Mouse (Mus musculus): ENCODE data around the gene Adarb2. TPM values are rescaled to one million over a fixed set of nuclear protein-coding genes. Genes with fewer than 3 reads are reported as not detected.

Gene Adarb2
- polyA plus RNA-seq, 1 experiment from 2014 or later, result 25.7 TPM

GRCm38 (mm10) chr13:8610956-8611355, 408.3 kb downstream of the Adarb2 start:
- no peaks in the 10 kb centered on the region; the same call in 1 of the 2 replicates for H3K4me1 ChIP-seq (replicated peaks)
- H3K27ac ChIP-seq (replicated peaks), result no peak overlapping the region
- no peaks in the 10 kb centered on the region for H3K36me3 ChIP-seq
- H3K27me3 ChIP-seq, result no peaks in the 10 kb centered on the region
- no peaks in the 10 kb centered on the region for H3K9me3 ChIP-seq
- H3K4me2 ChIP-seq, result no peak overlapping the region
- no peak for ATAC-seq (ENCODE audit: low FRiP score, low read depth)
- no peak overlapping the region for H3K4me3 ChIP-seq
- 45% methylated on average over 8 of the region's 8 CpGs for WGBS
- H3K9ac ChIP-seq, result no peak overlapping the region

GRCm38 (mm10) chr13:8612618-8613391, 410.1 kb downstream of the Adarb2 start:
- no peak overlapping the region for H3K4me2 ChIP-seq
- no peaks in the 10 kb centered on the region for H3K36me3 ChIP-seq
- no peaks in the 10 kb centered on the region; the same call in 1 of the 2 replicates for H3K4me1 ChIP-seq (replicated peaks)
- no peak overlapping the region for H3K9ac ChIP-seq
- H3K27ac ChIP-seq (replicated peaks), result no peak overlapping the region
- H3K27me3 ChIP-seq, result no peaks in the 10 kb centered on the region
- no peaks in the 10 kb centered on the region for H3K9me3 ChIP-seq
- peak; percentile 29; the same call in 1 of the 2 replicates for ATAC-seq (ENCODE audit: low FRiP score, low read depth)
- no peak overlapping the region for H3K4me3 ChIP-seq
- WGBS, result 59% methylated on average over 14 of the region's 14 CpGs

- H3K27ac ChIP-seq (replicated peaks), result no peak overlapping the region
- H3K9ac ChIP-seq, result no peak overlapping the region
- no peaks in the 10 kb centered on the region for H3K9me3 ChIP-seq
- no peaks in the 10 kb centered on the region for H3K36me3 ChIP-seq
- H3K4me3 ChIP-seq, result no peak overlapping the region
- no peak overlapping the region for H3K4me2 ChIP-seq
- no peak for ATAC-seq (ENCODE audit: low FRiP score, low read depth)
- no peaks in the 10 kb centered on the region; the same call in 1 of the 2 replicates for H3K4me1 ChIP-seq (replicated peaks)
- 100% methylated on average over 1 of the region's 1 CpGs for WGBS
- no peaks in the 10 kb centered on the region for H3K27me3 ChIP-seq
Measured at GRCm38 (mm10) chr13:8616685-8617084, 414.0 kb downstream of the Adarb2 start.

- no peaks in the 10 kb centered on the region for H3K27me3 ChIP-seq
- no peak overlapping the region for H3K4me2 ChIP-seq
- no peaks in the 10 kb centered on the region for H3K9me3 ChIP-seq
- no peak for ATAC-seq (ENCODE audit: low FRiP score, low read depth)
- 83% methylated on average over 2 of the region's 2 CpGs for WGBS
- H3K4me1 ChIP-seq (replicated peaks), result no peaks in the 10 kb centered on the region
- H3K36me3 ChIP-seq, result no peaks in the 10 kb centered on the region
- H3K4me3 ChIP-seq, result no peak overlapping the region
- no peak overlapping the region for H3K27ac ChIP-seq (replicated peaks)
- no peak overlapping the region for H3K9ac ChIP-seq
Measured at GRCm38 (mm10) chr13:8622263-8622662, 419.6 kb downstream of the Adarb2 start.

GRCm38 (mm10) chr13:8629565-8629964, 426.9 kb downstream of the Adarb2 start:
- WGBS, result 84% methylated on average over 6 of the region's 6 CpGs
- no peak overlapping the region for H3K9ac ChIP-seq
- H3K4me2 ChIP-seq, result no peak overlapping the region
- ATAC-seq (ENCODE audit: low FRiP score, low read depth), result no peak
- no peak overlapping the region for H3K4me3 ChIP-seq
- H3K27ac ChIP-seq (replicated peaks), result no peak overlapping the region
- no peaks in the 10 kb centered on the region for H3K36me3 ChIP-seq
- no peaks in the 10 kb centered on the region for H3K27me3 ChIP-seq
- no peaks in the 10 kb centered on the region for H3K9me3 ChIP-seq
- no peaks in the 10 kb centered on the region for H3K4me1 ChIP-seq (replicated peaks)

GRCm38 (mm10) chr13:8631618-8632017, 429.0 kb downstream of the Adarb2 start:
- ATAC-seq (ENCODE audit: low FRiP score, low read depth), result no peak
- Histone ChIP-seq H3K9me3 (no peaks in the 10 kb centered on the region), H3K9ac (no peak overlapping the region), H3K4me2 (no peak overlapping the region), H3K27me3 (no peaks in the 10 kb centered on the region), H3K27ac (replicated peaks) (no peak overlapping the region), H3K36me3 (no peaks in the 10 kb centered on the region), H3K4me3 (no peak overlapping the region), H3K4me1 (replicated peaks) (no peaks in the 10 kb centered on the region)
- WGBS, result 95% methylated on average over 1 of the region's 1 CpGs

- Histone ChIP-seq H3K9ac (no peak overlapping the region), H3K4me2 (no peak overlapping the region), H3K4me1 (replicated peaks) (no peaks in the 10 kb centered on the region), H3K27me3 (no peaks in the 10 kb centered on the region), H3K4me3 (no peak overlapping the region), H3K27ac (replicated peaks) (no peak overlapping the region), H3K36me3 (no peaks in the 10 kb centered on the region), H3K9me3 (no peaks in the 10 kb centered on the region)
- 63% methylated on average over 5 of the region's 5 CpGs for WGBS
- no peak for ATAC-seq (ENCODE audit: low FRiP score, low read depth)
Measured at GRCm38 (mm10) chr13:8632072-8632471, 429.4 kb downstream of the Adarb2 start.

- H3K4me3 ChIP-seq, result no peak overlapping the region
- WGBS, result 62% methylated on average over 5 of the region's 5 CpGs
- ATAC-seq (ENCODE audit: low FRiP score, low read depth), result no peak
- no peaks in the 10 kb centered on the region for H3K4me1 ChIP-seq (replicated peaks)
- no peak overlapping the region for H3K4me2 ChIP-seq
- H3K27me3 ChIP-seq, result no peaks in the 10 kb centered on the region
- H3K27ac ChIP-seq (replicated peaks), result no peak overlapping the region
- no peaks in the 10 kb centered on the region for H3K36me3 ChIP-seq
- no peaks in the 10 kb centered on the region for H3K9me3 ChIP-seq
- no peak overlapping the region for H3K9ac ChIP-seq
Measured at GRCm38 (mm10) chr13:8633385-8634337, 431.0 kb downstream of the Adarb2 start.

- H3K4me1 ChIP-seq (replicated peaks), result no peaks in the 10 kb centered on the region
- no peak overlapping the region for H3K27ac ChIP-seq (replicated peaks)
- no peaks in the 10 kb centered on the region for H3K9me3 ChIP-seq
- H3K4me2 ChIP-seq, result no peak overlapping the region
- H3K36me3 ChIP-seq, result no peaks in the 10 kb centered on the region
- no peak overlapping the region for H3K9ac ChIP-seq
- 68% methylated on average over 2 of the region's 2 CpGs for WGBS
- no peak for ATAC-seq (ENCODE audit: low FRiP score, low read depth)
- no peaks in the 10 kb centered on the region for H3K27me3 ChIP-seq
- H3K4me3 ChIP-seq, result no peak overlapping the region
Measured at GRCm38 (mm10) chr13:8642084-8642483, 439.4 kb downstream of the Adarb2 start.

GRCm38 (mm10) chr13:8643920-8644319, 441.3 kb downstream of the Adarb2 start:
- Histone ChIP-seq H3K27ac (replicated peaks) (no peak overlapping the region), H3K27me3 (no peaks in the 10 kb centered on the region), H3K9me3 (no peaks in the 10 kb centered on the region), H3K4me1 (replicated peaks) (no peaks in the 10 kb centered on the region), H3K4me2 (no peak overlapping the region), H3K9ac (no peak overlapping the region), H3K4me3 (no peak overlapping the region), H3K36me3 (no peaks in the 10 kb centered on the region)
- WGBS, result 93% methylated on average over 3 of the region's 3 CpGs
- no peak for ATAC-seq (ENCODE audit: low FRiP score, low read depth)

GRCm38 (mm10) chr13:8644805-8645679, 442.4 kb downstream of the Adarb2 start:
- WGBS, result 82% methylated on average over 9 of the region's 9 CpGs
- Histone ChIP-seq H3K36me3 (no peaks in the 10 kb centered on the region), H3K27me3 (no peaks in the 10 kb centered on the region), H3K4me1 (replicated peaks) (no peaks in the 10 kb centered on the region), H3K4me2 (no peak overlapping the region), H3K27ac (replicated peaks) (no peak overlapping the region), H3K9ac (no peak overlapping the region), H3K4me3 (no peak overlapping the region), H3K9me3 (no peaks in the 10 kb centered on the region)
- ATAC-seq (ENCODE audit: low FRiP score, low read depth), result no peak
